Mouse (Mus musculus): ENCODE results near the gene Fli1. TPM values are rescaled to one million over a fixed set of nuclear protein-coding genes. Genes with fewer than 3 reads are reported as not detected.

The Fli1 gene
- polyA plus RNA-seq, 2 experiments, result 2.5 to 6.9 TPM

DNA sequence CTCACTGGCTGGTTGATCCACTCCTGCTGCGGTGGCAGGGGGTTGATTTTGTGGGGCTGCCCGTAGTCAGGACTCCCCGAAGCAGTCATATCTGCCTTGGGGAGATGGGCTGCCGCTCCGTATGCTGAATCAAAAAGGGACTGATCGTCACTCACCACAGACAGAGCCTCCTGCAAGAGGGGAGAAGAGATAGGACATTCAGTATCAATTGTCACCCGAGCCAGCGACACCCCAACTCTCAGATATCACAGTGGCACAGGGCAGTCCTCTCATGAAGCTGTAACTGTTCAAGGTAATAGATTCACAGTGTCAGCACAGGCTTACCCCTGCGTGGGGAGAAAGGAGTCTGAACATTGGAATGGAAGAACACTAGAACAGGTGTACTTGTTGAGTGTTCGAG lies 66.1 kb downstream of the Fli1 start:
- ATAC-seq (ENCODE audit: insufficient read depth) (peak; percentile 74), DNase-seq (ENCODE audit: low read depth in 3 of 3, low spot score in 3 of 3) (peak in 1 of 3 experiments; percentile 19)
- 21% methylated on average over 10 of the region's 10 CpGs for WGBS (ENCODE audit: insufficient replicate concordance)
- Histone ChIP-seq H3K4me1 (replicated peaks; ENCODE audit: control insufficient read depth in 2 of 2, insufficient read depth in 2 of 2, low read length in 1 of 2) (peaks cover 0 to 15% of the 10 kb centered on the region in 2 experiments; a peak in 2 of 4 replicates), H3K9ac (replicated peaks) (no peak overlapping the region), H3K27me3 (ENCODE audit: control insufficient read depth, insufficient read depth, low read length) (no peaks in the 10 kb centered on the region), H3K9me3 (ENCODE audit: control insufficient read depth, low read length) (no peaks in the 10 kb centered on the region), H3K36me3 (replicated peaks; ENCODE audit: control insufficient read depth, insufficient read depth, low read depth) (no peaks in the 10 kb centered on the region), H3K4me2 (ENCODE audit: low read depth) (no peak overlapping the region), H3K4me3 (ENCODE audit: insufficient read depth in 1 of 2, low read depth in 2 of 2, low read length in 2 of 2) (no peak overlapping the region), H3K27ac (no peak overlapping the region)
- TF ChIP-seq EP300 (IDR thresholded peaks at IDR 0.05; ENCODE audit: low read depth) (peak; percentile 55), CTCF (IDR thresholded peaks at IDR 0.05; ENCODE audit: low read depth) (no peak)

DNA sequence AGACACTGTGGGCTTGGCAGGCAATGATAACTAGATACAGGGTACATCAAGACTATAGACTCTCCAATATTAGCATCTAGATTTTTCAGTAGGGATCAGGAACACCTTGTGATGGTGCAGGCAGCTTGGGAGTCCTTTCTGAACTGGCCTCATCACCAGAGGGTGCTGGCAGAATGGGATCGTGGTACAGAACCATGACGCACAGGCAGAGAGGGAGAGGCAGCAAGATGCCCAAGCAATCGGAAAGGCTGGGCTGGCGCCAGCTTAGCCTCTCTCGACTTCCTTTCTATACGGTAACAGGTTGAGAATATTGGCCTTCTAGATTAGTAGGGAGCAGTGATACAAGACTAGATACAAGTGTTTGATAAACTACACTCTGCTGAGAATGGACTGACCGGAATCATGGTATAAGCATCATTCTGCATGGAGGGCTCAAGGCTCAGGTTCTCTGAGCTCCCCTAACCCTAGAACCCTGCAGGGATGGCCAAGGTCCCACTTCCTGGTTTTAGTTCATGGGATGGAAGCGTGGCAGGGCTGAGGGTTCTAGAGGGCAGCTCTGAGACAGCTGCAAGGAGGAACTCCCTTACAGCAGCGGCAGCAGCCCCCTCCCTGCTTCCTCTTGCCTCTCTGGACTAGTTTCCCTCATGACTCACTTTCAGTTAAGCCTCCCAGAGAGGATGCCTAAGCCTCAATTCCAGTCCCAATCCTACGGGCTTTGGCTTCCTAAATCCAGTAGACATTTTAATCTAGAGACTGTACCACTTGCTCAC lies 67.9 kb downstream of the Fli1 start:
- Histone ChIP-seq H3K9me3 (ENCODE audit: control insufficient read depth, low read length) (no peaks in the 10 kb centered on the region), H3K9ac (replicated peaks) (no peak overlapping the region), H3K27me3 (ENCODE audit: control insufficient read depth, insufficient read depth, low read length) (no peaks in the 10 kb centered on the region), H3K4me1 (replicated peaks; ENCODE audit: control insufficient read depth in 2 of 2, insufficient read depth in 2 of 2, low read length in 1 of 2) (peaks cover 0 to 15% of the 10 kb centered on the region in 2 experiments; a peak in 2 of 4 replicates), H3K36me3 (replicated peaks; ENCODE audit: control insufficient read depth, insufficient read depth, low read depth) (no peaks in the 10 kb centered on the region), H3K4me3 (ENCODE audit: insufficient read depth in 1 of 2, low read depth in 2 of 2, low read length in 2 of 2) (no peak overlapping the region), H3K4me2 (ENCODE audit: low read depth) (no peak overlapping the region), H3K27ac (no peak overlapping the region)
- TF ChIP-seq EP300 (IDR thresholded peaks at IDR 0.05; ENCODE audit: low read depth), result no peak
- TF ChIP-seq CTCF (IDR thresholded peaks at IDR 0.05; ENCODE audit: low read depth), result no peak
- DNase-seq (ENCODE audit: low read depth in 3 of 3, low spot score in 3 of 3) (no peak), ATAC-seq (ENCODE audit: insufficient read depth) (no peak; the same call in 1 of the 2 replicates)
- 64% methylated on average over 10 of the region's 10 CpGs for WGBS (ENCODE audit: insufficient replicate concordance)

DNA sequence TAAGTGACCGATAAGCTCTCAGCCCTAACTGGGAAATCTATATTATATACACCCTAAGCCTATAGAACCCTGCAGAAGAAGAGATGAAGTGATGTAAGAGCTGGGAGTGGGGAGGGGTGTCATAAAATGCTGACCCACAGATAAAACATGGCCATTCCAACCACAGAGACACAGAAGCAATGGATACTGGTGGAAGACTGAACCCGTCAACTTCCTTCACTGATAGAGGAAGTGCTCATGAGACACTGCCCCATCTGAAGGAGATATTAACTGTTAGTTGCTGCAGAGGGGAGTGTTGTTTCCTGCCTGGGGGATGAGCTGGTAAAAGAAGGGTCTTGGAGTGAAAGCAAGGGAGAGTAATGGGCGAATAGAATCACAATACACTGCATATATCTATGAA lies 70.3 kb downstream of the Fli1 start:
- Histone ChIP-seq H3K9me3 (ENCODE audit: control insufficient read depth, low read length) (no peaks in the 10 kb centered on the region), H3K4me1 (replicated peaks; ENCODE audit: control insufficient read depth in 2 of 2, insufficient read depth in 2 of 2, low read length in 1 of 2) (peaks cover 0 to 9% of the 10 kb centered on the region in 2 experiments; a peak in 2 of 4 replicates), H3K36me3 (replicated peaks; ENCODE audit: control insufficient read depth, insufficient read depth, low read depth) (no peaks in the 10 kb centered on the region), H3K4me3 (ENCODE audit: insufficient read depth in 1 of 2, low read depth in 2 of 2, low read length in 2 of 2) (no peak overlapping the region), H3K4me2 (ENCODE audit: low read depth) (no peak overlapping the region), H3K9ac (replicated peaks) (no peak overlapping the region), H3K27ac (no peak overlapping the region), H3K27me3 (ENCODE audit: control insufficient read depth, insufficient read depth, low read length) (no peaks in the 10 kb centered on the region)
- no peak for ATAC-seq (ENCODE audit: insufficient read depth)
- WGBS (ENCODE audit: insufficient replicate concordance), result 52% methylated on average over 3 of the region's 3 CpGs
- no peak for DNase-seq (ENCODE audit: low read depth in 3 of 3, low spot score in 3 of 3)
- TF ChIP-seq EP300 (IDR thresholded peaks at IDR 0.05; ENCODE audit: low read depth), result no peak
- no peak for TF ChIP-seq CTCF (IDR thresholded peaks at IDR 0.05; ENCODE audit: low read depth)

DNA sequence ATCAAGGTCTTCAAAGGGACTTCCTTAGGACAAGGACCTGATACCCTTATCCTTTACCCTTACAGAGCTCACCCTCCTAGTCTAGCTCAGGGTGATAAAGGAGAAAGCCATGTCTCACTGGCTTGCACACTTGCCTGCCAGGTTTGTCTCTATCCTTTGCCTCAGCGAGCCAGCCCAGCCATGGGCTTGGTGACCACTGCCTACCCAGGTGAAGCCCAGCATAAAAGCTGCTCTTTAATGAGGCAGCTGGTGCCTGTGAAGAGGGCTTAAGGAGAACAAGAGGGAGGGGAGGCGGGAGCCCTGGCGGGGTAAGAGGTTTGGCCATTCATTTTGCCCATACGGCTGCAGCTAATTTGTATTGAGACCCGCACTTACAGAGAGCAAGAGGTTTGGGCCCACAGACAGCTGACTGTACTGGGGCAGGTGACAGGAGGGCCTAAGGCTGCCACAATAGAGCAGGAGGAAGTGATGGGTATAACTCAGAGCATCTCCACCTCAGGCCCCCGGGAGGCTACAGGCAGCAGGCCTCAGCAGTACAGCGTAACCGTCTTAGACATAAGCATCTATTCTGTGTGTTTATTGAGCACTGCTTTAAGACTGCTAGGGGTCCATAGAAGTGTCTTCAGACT lies 73.4 kb downstream of the Fli1 start:
- Histone ChIP-seq H3K9me3 (ENCODE audit: control insufficient read depth, low read length) (no peaks in the 10 kb centered on the region), H3K27ac (no peak overlapping the region), H3K4me3 (ENCODE audit: insufficient read depth in 1 of 2, low read depth in 2 of 2, low read length in 2 of 2) (no peak overlapping the region), H3K36me3 (replicated peaks; ENCODE audit: control insufficient read depth, insufficient read depth, low read depth) (no peaks in the 10 kb centered on the region), H3K4me1 (replicated peaks; ENCODE audit: control insufficient read depth in 2 of 2, insufficient read depth in 2 of 2, low read length in 1 of 2) (no peaks in the 10 kb centered on the region), H3K4me2 (ENCODE audit: low read depth) (no peak overlapping the region), H3K9ac (replicated peaks) (no peak overlapping the region), H3K27me3 (ENCODE audit: control insufficient read depth, insufficient read depth, low read length) (no peaks in the 10 kb centered on the region)
- TF ChIP-seq CTCF (IDR thresholded peaks at IDR 0.05; ENCODE audit: low read depth) (no peak), EP300 (IDR thresholded peaks at IDR 0.05; ENCODE audit: low read depth) (no peak)
- DNase-seq (ENCODE audit: low read depth in 3 of 3, low spot score in 3 of 3) (no peak), ATAC-seq (ENCODE audit: insufficient read depth) (no peak)
- 83% methylated on average over 8 of the region's 8 CpGs for WGBS (ENCODE audit: insufficient replicate concordance)

DNA sequence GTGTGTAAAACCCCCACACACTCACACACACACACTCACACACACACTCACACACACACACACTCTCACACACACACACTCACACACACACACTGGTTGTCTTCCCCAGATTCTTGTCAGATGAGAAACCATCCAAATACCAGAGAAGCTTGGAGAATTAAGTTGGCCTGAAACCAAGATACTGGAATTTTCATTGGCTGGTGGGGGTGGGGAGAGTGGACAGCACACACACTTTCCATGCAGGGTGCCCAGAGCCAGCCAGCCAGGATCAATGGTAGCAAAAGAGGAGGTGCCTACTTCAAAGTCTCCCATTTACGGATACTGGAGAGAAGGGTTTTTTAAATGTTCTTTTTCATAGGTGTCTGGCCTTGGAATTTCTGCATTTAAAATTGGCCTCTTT lies 74.3 kb downstream of the Fli1 start:
- no peak overlapping the region for H3K27ac ChIP-seq
- WGBS (ENCODE audit: insufficient replicate concordance), result 56% methylated on average over 1 of the region's 1 CpGs
- no peaks in the 10 kb centered on the region for H3K9me3 ChIP-seq (ENCODE audit: control insufficient read depth, low read length)
- DNase-seq (ENCODE audit: low read depth in 3 of 3, low spot score in 3 of 3) (no peak), ATAC-seq (ENCODE audit: insufficient read depth) (no peak)
- no peaks in the 10 kb centered on the region for H3K27me3 ChIP-seq (ENCODE audit: control insufficient read depth, insufficient read depth, low read length)
- H3K4me2 ChIP-seq (ENCODE audit: low read depth), result no peak overlapping the region
- H3K36me3 ChIP-seq (replicated peaks; ENCODE audit: control insufficient read depth, insufficient read depth, low read depth), result no peaks in the 10 kb centered on the region
- H3K4me3 ChIP-seq (ENCODE audit: insufficient read depth in 1 of 2, low read depth in 2 of 2, low read length in 2 of 2), result no peak overlapping the region
- no peaks in the 10 kb centered on the region for H3K4me1 ChIP-seq (replicated peaks; ENCODE audit: control insufficient read depth in 2 of 2, insufficient read depth in 2 of 2, low read length in 1 of 2)
- no peak overlapping the region for H3K9ac ChIP-seq (replicated peaks)
- no peak for TF ChIP-seq EP300 (IDR thresholded peaks at IDR 0.05; ENCODE audit: low read depth)
- no peak for TF ChIP-seq CTCF (IDR thresholded peaks at IDR 0.05; ENCODE audit: low read depth)

All from liver, embryonic 14.5 days (tissue).